Mouse (Mus musculus) mature B cell (primary cell): ENCODE data around the gene Slc25a45.
"Not testable (repeated sequence)": the region's sequence is repeated elsewhere in the genome, so short reads cannot be mapped to it uniquely, and the experiment has no call there.

Experiments
- in situ Hi-C: fragments of 300-500 bp; cut with MboI; formaldehyde crosslinking; loops from 2 replicates; pipeline ENCODE4 v1.14.3; 2019

Gene Slc25a45

DNA sequence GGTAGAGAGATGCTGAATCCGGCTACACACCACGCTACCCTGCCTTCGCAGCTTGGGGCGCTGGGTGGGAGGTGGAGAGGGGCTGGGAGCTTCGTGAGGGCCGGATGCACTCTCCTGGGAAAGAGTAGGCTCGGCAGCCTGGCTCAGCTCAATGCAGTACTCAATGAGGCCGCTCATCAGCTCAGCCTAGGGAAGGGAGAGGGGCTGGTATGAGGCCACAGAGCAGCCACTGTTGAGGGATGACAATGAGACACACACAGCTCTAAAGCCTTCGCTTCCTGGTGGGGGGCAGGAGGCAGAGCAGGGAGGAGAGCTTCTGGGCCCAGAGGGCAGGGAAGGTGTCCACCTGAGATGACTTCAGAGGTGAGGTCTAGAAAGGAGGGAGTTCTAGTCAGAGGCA lies 21.0 kb upstream of the Slc25a45 start:
- in situ Hi-C loops = no loop called here

DNA sequence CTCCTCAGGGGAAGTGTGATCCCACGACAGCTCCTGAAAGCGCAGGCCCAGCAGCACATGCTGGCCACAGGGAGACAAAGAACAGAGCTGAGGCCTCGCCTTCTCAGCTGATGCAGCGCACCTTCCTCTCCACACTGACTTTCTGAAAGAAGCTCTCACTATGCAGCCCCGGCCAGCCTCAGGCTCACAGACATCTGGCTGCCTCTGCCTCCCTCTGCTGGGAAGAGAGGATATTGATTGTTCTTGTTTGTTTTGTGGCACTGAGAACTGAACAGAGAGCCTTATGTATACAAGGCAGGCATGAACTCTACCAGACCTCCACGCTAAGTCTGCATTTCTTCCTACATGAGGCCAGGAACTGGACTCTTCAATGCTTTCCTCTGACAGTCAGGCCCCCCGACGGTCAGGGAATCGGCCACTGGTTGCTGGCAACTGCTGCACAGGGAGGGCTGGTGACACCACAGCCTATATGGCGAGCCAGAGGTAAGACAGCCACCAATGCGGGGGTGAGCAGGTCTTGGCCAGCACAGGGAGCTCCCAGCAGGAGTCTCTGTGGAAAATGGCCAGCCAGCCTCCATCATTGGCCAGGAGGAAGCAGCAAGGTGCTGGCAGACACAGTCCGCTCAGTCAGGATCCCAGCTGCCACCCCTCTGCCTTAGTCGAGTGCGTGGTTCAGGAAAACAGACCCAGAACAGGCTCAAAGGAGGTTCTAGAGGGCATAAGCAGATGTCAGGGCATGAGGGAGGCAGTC lies 15.1 kb upstream of the Slc25a45 start:
- in situ Hi-C loops = no loop called here

DNA sequence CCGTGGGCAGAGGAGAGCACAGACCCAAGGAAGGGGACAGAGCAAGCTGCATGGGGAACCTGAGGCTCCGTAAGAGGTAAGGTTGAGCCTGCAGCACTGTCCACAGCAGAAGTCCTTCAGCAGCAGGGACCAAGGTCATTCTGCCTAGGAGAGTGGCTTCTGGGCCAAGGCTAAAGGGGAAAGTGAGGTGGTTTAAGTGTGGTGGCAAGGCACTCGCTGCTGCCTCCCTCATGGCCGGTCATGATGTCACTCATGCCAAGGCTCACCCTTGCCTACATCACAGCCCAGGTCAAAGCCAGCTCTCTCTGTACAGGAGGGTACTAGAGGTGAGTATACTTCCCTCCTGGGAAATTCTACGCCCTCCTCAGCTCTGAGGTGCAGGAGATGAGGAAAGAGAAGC lies 13.8 kb upstream of the Slc25a45 start:
- in situ Hi-C loops = no loop called here

DNA sequence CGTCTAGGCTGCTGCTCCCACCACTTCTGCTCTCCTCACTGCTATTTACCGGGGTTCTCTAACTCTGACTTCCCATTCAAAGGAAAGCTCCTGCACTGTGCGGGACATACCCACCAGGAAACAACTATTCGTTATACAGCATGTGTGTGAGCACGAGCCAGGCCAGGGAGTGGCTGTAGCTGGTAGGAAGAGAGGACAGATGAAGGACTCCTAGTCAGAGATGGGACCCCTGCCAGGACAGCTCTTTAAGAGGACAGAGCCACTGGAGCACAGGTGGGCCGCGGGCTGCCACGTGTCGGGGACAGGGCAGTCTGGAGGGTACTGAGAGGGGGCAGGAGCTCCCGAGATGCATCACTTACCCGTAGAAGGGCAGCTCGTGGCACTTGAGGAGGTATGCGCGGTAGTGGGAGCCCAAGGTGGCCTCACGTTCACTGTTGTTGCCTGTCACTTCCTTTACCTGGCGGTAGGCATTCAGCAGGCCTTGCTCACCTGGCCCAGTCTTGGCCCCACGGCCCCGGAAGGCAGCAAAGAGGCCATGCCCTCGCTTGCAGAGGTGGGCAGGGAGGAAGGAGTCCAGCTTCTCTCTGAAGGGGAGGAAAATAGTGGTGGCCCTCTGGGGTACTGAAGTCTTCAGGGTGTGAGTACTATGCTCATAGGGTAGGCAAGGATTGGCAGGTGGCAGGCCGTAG lies 12.8 kb upstream of the Slc25a45 start:
- in situ Hi-C loops = no loop called here

DNA sequence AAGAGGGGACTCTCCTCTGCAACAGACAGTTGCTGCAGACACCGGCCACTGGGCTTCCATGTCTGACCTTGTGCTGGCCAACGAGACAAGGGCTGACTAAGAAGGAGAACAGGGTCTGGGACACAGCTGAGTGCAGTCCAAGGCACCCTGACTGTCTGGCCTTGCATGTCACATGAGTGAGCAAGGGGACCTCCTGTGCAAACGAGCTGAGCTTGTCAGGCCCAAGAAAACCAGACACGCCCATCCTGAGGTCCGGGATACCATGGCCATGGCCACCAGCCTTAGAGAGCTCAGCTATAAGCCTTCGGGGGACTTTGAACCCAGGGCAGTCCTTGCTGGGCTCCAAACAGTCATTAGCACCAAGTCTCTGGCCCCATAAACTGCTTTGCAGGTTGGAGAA lies 9.5 kb upstream of the Slc25a45 start:
- in situ Hi-C loops = no loop called here

DNA sequence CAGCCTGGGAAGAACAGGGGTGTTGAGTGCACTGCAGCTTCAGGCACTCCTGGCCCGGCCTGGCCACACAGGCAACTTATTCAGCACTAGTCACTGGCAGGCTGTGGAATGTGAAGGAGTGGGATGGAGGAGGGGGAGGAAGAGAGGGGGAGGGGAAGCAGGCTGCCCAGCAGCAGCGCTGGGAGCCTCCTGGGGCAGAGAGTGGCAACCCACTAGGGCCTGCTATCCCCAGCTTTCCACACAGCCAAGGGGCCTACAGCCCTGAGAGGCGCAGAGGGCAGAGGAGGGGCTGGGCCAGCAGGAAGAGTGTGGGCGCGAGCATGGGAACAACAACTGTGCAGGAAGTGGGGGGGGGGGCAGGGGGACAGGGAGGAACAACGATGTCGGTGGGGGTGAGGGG lies 6.3 kb upstream of the Slc25a45 start:
- in situ Hi-C loops = no loop called here

DNA sequence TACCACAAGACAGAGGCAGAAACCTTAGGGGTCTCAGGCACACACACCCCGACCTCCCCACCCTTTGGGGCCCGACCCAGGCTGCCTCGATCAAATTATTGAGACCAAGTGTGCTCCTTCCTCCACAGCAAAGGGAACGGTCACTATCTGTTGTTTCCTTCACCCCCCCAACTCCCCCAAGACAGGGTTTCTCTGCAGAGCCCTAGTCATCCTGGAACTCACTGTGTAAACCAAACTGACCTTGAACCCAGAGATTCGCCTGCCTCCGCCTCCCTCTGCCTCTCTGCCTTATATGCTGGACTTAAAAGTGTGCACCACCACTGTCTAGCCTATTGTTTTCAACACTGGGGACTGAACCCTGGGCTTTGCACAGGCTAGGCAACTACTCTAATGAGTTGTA lies 5.9 kb upstream of the Slc25a45 start:
- in situ Hi-C loops = no loop called here

DNA sequence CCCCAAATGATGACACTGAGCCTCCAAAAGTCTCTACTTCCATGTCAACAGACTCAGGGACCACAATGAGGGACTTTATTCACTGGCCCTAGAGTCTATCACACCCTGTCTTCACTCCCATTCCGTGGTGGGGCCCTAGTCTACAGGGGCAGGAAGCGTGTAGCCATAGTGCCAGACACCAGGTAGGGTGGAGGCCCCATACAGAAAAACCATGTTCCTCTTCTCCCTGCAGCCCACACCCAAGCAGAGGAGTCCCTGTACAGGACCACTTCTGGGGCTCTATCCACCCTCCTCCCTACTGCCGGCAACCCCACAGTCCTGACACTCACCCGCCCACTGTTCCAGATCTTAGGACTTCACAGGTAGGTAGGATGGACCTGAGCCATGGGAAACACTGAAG lies 5.1 kb upstream of the Slc25a45 start:
- in situ Hi-C loops = no loop called here

DNA sequence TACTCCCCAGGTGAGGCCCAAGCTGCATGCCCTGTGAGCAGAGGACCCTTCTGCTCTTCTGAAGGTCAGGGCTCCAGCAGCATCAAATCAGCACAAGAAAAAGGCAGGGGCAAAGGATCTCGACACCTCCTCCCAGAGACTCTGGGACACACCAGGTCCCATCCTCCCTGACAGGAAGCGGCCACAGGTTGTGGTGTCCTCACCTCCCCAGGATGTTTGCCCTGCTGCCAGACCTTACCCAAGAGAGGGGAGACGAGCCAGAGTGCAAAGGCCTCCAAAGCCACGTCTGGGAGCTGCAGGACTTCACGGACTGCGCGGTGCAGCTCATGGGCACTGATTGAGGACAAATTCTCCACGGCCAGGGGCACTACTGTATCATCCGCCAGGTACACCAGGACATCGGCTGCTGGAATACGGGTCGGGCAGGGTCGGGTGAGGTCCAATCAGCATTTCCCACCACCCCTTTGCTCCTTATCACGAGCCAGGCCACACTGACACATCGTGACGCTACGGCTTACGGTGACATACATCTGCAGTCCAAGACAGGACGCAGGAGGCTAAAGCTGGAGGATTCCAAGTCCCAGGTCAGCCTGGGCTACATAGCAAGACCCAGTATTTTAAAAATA lies 4.6 kb upstream of the Slc25a45 start:
- in situ Hi-C loops = no loop called here

DNA sequence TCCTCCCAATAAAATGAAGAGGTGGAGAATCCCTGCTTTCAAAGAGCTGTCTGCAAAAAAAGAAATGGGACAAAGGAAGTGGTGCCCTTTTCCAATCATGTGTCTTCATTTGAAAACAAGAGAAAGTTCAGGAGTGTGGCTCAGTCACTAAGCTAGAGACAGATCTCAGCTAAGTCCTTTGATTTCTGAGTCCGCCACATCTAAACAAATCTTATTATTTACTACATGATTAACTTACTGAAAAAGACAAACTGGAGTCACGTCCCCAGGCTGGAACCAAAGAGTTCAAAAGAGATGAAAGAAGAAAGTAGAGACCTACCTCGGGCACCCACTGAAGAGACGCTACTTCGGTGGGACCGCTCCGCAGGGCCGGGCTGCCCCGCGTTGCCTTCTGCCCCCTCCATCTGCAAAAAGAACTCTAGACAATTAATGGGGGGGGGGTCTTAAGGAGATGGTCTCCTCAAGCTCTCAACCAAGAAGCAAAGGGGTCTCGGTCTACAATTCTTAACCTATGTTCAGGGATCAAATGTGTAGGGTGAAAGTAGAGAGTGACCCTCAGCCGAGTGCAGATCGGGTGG lies 3.1 kb upstream of the Slc25a45 start:
- in situ Hi-C loops = no loop called here

DNA sequence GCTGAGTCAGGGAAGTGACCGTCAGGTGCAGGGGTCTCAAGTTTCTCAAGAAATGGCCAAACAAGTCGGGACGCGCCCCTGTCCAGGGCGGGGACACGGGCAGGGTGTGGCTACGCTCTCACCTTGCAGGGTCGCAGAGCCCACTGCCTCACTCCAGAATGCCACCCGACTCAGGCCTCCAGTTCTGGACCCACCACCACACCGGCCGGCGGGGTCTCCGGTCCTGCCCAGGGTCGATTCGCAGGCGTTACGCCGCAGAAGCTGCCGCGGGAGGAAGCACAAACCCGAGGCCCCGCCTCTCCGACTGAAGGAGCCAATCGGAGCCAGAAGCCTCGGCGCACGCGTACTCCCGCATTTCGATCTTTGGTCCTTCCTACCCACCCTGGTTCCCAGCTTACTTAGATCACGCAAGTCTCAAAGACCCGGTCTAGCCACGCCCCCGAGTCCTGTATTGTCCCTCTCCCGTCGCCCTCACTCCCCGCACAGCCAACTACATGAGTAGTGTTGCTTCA lies 2.6 kb upstream of the Slc25a45 start, which contains the start of gene Frmd8:
Frmd8 (minus strand) TSS at position 306 of the 512 bp plus-strand sequence.
- in situ Hi-C loops = no loop called here

DNA sequence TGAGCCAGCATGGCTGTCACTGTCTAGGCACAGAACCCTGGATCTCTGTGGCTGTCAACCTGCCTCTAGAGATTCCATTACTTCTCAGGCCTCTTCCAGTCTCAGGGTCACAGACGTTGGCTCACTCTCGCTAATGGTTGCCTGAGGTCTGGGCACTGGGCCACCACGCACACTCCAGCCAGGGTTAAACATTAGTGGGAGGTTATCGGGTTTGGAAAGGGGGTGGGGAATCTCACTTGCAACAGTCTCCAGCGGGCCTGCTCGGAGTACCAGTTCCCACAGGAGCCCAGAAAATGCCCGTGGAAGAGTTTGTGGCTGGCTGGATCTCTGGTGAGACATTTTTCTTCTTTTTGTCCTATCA lies 734 bp downstream of the Slc25a45 start:
- in situ Hi-C loops = no loop called here

DNA sequence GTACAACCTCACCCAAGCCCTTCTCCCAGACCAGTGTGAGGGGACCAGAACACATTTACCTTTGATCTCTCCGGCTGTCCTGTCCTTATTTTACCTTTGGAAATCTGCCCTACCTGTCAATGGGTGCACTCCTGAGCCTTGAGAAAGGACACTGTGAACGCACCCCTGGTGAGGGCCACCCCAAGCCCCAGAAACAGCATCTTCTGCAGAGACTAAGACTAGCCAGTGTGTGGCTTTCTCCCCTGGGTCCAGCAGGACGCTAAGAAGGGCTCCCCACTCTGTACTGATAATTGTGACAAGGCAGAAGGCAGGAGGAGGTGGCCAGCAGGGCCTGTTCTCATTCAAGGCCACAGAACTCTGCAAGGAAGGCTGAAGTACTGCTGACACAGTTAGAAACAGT lies 1.3 kb downstream of the Slc25a45 start:
- in situ Hi-C loops = no loop called here

DNA sequence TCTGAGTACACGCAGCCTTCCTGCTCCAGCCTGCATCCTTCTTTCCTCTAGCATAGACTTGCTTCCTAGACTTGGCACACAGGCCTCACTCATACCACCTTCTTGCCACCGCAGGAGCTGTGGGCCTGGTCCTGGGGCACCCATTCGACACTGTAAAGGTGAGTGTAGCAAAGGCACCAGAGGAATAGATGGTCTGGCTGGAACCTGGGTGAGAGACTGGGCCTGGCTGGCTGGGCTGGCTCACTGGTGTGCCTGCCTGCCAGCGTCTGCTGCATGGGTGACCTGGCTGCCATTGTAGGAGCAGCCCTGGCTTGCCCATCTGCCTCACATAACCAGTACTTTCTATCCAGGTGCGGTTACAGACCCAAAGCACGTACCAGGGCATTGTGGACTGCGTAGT lies 2.1 kb downstream of the Slc25a45 start:
- in situ Hi-C loops = no loop called here

DNA sequence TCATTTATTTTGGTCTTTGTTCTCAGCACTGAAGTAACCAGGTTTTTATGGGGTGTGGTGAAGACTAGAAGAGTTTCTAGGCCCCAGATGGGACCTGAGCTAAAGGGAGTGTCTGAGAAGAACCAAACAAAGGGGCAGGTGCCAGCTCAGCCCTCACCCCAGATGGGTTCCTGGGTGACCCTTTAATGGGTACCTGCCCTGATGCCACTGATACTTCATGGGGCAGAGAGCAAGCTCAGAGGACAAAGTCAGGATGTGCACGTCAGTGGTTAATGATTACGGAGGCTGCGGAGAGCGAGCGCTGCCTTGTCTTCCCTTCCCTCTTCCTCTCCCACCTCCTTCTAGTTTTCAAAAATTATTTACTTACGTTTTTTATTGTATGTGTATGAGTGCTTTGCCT lies 3.5 kb downstream of the Slc25a45 start:
- in situ Hi-C loops = no loop called here

DNA sequence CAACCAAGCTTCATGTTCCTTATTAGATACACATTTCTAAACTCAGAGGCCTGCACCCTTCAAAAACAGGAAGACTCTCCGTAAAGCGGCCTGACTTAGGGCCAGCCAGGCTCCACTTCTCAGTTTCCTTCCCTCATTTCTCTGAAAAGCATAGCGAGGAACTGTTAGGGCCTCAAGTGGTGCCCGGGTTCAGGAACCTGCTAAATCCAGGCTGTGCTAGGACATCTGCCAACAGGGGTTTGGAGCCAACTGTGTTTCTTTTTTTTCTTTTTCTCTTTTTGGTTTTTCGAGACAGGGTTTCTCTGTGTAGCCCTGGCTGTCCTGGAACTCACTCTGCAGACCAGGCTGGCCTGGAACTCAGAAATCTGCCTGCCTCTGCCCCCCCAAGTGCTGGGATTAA lies 4.5 kb downstream of the Slc25a45 start:
- in situ Hi-C loops = not testable (repeated sequence)

DNA sequence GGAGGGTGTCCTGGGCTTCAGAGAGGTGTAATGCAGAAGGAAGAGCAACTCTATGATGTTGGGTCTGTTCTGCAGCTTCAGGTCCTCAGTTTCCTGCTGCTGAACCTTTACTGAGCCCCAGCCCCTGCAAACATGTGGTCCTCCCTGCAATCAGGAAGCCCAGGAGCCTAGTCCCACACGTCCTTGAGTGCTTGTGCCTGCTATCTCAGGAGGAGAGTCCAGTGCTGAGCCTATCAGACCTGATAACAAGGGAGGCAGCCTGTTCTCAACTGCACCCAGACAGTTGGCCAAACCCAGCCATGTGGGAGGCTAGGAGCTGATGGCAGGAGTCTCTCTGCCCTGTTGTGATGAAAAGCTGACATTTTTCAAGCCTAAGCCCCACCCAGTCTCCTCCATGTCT lies 6.3 kb downstream of the Slc25a45 start:
- in situ Hi-C loops = no loop called here

DNA sequence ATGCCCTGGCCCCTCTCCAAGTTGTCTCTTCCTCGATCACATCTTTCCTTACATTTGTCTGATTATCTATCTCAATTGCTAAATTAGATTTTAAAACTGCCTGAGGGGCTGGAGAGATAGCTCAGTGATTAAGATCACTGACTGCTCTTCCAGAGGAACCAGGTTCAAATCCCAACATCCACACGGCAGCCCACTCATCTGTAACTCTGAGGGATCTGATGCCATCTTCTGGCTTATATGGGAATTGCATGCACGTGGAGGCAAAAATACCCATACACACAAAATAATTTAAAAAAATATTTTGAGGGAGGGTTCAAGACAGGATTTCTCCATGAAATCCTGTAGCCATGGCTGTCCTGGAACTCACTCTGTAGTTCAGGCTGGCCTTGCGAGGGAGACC lies 8.2 kb downstream of the Slc25a45 start:
- in situ Hi-C loops = no loop called here

DNA sequence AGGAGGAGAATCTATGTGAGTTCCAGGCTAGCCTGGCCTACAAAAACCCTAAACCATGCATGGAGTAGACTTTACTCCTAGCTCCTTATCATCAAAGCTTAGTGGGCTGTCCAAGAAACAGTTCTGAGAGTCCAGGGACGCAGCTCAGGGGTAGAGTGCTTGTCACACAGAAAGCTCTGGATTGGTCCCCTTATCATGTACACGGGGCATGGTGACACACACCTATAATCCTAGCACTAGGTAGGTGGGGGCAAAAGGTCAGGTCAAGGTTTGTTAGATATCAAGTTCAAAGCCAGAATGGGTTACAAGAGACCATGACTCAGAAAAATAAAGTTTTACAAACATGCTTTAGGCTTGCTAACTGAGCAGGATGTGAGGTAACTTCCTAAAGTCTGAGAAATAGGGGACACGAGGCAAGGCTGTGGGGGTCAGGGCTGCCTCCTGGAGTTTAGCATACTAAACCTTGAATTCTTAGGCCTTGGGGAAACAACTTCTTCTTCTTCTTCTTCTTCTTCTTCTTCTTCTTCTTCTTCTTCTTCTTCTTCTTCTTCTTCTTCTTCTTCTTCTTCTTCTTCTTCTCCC lies 9.7 kb downstream of the Slc25a45 start:
- in situ Hi-C loops = no loop called here

DNA sequence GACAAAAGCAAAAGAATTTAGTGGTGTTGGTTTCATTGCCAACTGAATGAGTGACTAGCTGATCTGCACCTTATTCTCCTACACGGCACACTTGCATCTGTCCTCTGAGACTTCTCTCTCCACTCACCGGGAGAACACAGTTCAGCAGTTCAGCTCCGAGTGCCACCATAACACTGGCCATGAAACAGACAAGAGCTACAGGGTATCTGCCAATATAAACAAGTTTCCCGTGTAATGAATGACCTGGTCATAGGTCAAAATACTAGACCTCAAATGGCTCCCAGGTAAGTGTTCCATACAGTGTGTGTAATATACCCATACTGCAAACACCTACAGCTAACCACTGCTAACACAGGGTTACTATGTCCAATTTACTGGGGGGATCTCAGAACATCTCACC lies 11.6 kb downstream of the Slc25a45 start:
- in situ Hi-C loops = no loop called here

DNA sequence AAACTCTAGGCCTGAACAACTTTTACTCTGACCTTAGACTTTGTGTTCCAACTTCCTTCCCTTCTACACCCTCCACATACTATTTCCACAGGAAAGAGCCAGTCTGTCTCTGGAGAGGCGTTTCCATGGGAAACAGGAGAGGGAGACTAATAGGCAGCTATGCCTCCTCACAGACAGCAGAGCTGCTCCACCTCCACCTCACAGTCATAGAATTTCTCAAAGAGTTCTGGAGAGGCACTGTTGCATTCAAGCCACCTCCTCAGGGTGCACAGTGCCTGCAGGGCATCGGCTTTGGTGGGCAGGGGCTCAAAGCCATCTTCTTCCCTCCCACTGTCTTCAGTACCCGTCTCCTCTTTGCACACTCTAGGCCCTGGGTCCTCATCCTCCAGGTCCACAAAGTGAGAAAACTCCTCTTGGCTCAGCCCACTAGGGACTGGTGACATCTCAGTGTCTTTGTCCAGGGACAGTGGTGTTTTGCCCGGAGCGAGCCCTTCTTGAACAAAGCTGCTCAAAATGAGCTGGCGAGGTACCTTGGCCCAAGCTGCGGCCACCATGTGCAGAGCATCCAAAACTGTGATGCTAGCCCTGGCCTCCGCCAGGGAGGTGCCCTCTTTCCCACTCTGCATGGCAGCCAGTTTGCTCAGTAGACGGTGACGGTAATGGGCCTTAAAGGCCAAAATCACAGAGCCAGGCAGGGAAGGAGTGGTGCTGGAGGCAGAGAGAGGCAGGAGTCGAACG lies 14.1 kb downstream of the Slc25a45 start:
- in situ Hi-C loops = no loop called here

DNA sequence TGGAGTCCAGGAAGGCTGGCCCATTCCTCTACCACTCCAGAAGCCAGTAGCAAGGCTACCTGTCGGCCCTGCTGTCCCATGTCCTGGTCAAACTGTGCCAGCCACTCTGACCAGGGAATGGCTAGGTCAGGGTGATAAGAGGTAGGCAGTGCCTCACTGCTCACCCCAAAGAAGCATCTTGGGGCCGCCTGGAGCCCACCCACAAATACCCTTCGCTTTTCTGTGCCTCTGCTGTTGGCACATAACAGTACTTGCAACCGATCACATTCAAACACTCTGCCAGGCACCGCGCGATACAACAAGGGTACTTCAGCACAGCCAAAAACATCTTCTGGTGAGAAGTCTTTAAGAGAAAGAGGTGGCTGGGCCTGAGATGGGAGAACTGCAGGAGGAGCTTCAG lies 14.7 kb downstream of the Slc25a45 start:
- in situ Hi-C loops = no loop called here
